Mouse (Mus musculus) G1E (cell line): Measurements from ENCODE around the gene Cox17. TPM values are rescaled to one million over a fixed set of nuclear protein-coding genes. Genes with fewer than 3 reads are reported as not detected.

Experiments
- ATAC-seq: 2 replicates; pipeline ENCODE4 v1.8.0; 2016; ENCODE audit warnings: mild to moderate bottlenecking; ENCODE audit not compliant: insufficient number of reproducible peaks, poor library complexity, low FRiP score, severe bottlenecking; ENCODE audit errors: extremely low read depth
- DNase-seq: peaks from one replicate; pipeline ENCODE4 v3.0.0; 2012; ENCODE audit warnings: low spot score
- H3K27me3 ChIP-seq: 2 replicates; pipeline ENCODE4 v1.6.1; 2012; ENCODE audit warnings: mild to moderate bottlenecking, low read length, inconsistent platforms; ENCODE audit not compliant: insufficient read depth
- H3K36me3 ChIP-seq: replicated peaks from 2 replicates; pipeline ENCODE3; 2012; ENCODE audit warnings: mild to moderate bottlenecking, inconsistent platforms
- H3K4me1 ChIP-seq: 2 replicates; pipeline ENCODE4 v1.6.1; 2012; ENCODE audit warnings: low read depth, low read length, inconsistent platforms, mixed read lengths; ENCODE audit not compliant: insufficient read depth
- H3K4me3 ChIP-seq: 2 replicates; pipeline ENCODE4 v1.5.1; 2012; ENCODE audit warnings: low read depth, mild to moderate bottlenecking, inconsistent platforms, low read length, moderate library complexity, mixed read lengths
- H3K9me3 ChIP-seq: replicated peaks from 2 replicates; pipeline ENCODE4 v1.6.1; 2012; ENCODE audit warnings: inconsistent platforms
- CTCF ChIP-seq: IDR thresholded peaks from 2 replicates; pipeline ENCODE4 v1.5.1; 2012; ENCODE audit warnings: low read depth, low read length, inconsistent platforms, mixed read lengths
- GATA1 ChIP-seq: IDR thresholded peaks from 2 replicates; pipeline ENCODE4 v1.6.1; 2012; ENCODE audit warnings: borderline replicate concordance, low read length, inconsistent platforms, mixed read lengths
- GATA2 ChIP-seq: IDR thresholded peaks from 2 replicates; pipeline ENCODE4 v1.6.1; 2012; ENCODE audit warnings: low read depth, low read length, inconsistent platforms, borderline replicate concordance
- POLR2AphosphoS5 ChIP-seq: IDR thresholded peaks from 2 replicates; pipeline ENCODE4 v1.6.1; 2012; ENCODE audit warnings: low read depth, low read length, inconsistent platforms; ENCODE audit not compliant: insufficient replicate concordance
- TAL1 ChIP-seq: conservative IDR thresholded peaks from 2 replicates; pipeline ENCODE4 v1.6.1; 2012; ENCODE audit warnings: low read depth, low read length, inconsistent platforms, mixed read lengths
- polyA plus RNA-seq: library from polyadenylated mRNA; stranded (reverse); fragments of >175 nt; gene quantifications from 2 replicates; pipeline ENCODE4 v1.2.3, GENCODE M21; 2012
- total RNA-seq, 2 experiments: library from RNA; stranded (forward) in 1 of 2; stranded (reverse) in 1 of 2; fragments of 200-1000 nt in 1 of 2; fragments of >200 nt in 1 of 2; fragmentation: Nextera tagmentation in 1 of 2; gene quantifications; 2 replicates each; pipeline ENCODE4 v1.2.3; 2014 to 2017

Gene Cox17
- total and polyA plus RNA-seq, 3 experiments: 210 to 871 (median 234) TPM

DNA sequence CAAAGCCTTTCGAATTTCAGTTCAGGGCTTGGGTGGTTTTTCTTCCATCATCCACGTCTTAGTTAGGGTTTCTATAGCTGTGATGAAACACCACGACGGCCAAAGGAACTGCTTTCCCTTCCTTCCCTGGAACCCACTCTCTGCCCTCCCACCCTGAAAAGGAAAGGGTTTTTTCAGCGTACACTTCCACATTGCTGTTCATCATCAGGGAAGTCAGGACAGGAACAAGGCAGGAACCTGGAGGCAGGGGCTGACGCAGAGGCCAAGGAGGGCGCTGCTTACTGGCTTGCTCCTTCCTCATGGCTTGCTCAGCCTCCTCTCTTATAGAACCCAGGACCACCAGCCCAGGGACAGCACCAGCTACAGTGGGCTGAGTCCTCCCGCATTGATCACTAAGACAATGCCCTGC lies 30.1 kb downstream of the Cox17 start:
- H3K4me1 ChIP-seq: peaks cover 76% of the 10 kb centered on the region

DNA sequence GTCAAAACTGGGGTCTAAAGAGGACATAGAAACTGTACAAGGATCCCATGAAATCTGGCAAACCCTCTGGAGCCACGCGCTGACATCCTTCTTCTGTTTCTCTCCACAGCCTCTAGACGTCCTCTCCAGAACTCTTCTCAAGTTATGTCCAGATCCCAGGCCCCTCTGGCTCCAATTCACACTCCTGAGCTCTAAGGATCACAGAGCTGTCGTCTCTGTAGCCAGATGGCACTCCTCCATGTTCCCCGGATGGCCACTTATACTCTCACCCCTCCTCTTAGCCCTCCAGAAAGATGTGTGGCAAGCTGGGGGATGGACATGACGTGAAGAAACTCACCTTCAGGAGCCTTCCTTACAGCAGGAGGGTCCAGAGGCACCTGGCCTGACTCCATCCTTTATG lies 30.8 kb downstream of the Cox17 start:
- Histone ChIP-seq H3K27me3 (no peaks in the 10 kb centered on the region), H3K36me3 (peaks cover 31% of the 10 kb centered on the region), H3K4me1 (peaks cover 74% of the 10 kb centered on the region), H3K9me3 (no peaks in the 10 kb centered on the region), H3K4me3 (no peak overlapping the region)
- DNase-seq (no peak), ATAC-seq (no peak)
- TF ChIP-seq GATA1: no peak
- TF ChIP-seq TAL1: no peak
- TF ChIP-seq GATA2: no peak
- TF ChIP-seq CTCF: no peak
- TF ChIP-seq POLR2AphosphoS5: no peak

More for the DNA sequence above, 30.1 kb downstream of the Cox17 start:
- H3K4me3 ChIP-seq: peak overlapping the region; percentile 50; the same call in 1 of the 2 replicates
- H3K27me3 ChIP-seq: no peaks in the 10 kb centered on the region
- DNase-seq (no peak), ATAC-seq (no peak)
- no peak for TF ChIP-seq CTCF
- H3K36me3 ChIP-seq: peaks cover 31% of the 10 kb centered on the region
- no peaks in the 10 kb centered on the region for H3K9me3 ChIP-seq

DNA sequence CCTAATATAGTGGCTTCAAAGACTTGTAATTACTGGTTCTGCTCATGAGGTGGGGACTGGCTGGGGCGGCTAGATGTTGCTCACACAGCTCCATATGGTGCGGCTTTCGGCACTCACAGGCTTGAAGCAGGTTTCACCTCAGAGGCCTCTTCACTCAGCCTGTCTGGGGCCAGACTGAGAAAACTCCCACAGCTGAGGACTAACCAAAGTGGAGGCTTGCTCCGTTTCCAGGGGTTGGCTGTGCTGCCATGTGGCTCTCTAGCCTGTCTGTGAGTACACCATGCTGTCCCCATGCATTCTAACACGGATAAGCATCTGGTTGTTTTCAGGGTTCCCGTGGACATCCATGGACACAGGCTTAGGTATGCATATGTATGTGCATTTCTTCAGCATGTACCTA lies 31.8 kb downstream of the Cox17 start:
- H3K27me3 ChIP-seq: no peaks in the 10 kb centered on the region
- ATAC-seq (no peak), DNase-seq (no peak)
- H3K9me3 ChIP-seq: no peaks in the 10 kb centered on the region
- TF ChIP-seq CTCF: no peak
- no peak for TF ChIP-seq GATA2
- TF ChIP-seq TAL1: no peak
- no peak for TF ChIP-seq POLR2AphosphoS5
- no peak for TF ChIP-seq GATA1
- H3K4me1 ChIP-seq: peaks cover 73% of the 10 kb centered on the region
- H3K4me3 ChIP-seq: no peak overlapping the region; the same call in 1 of the 2 replicates
- H3K36me3 ChIP-seq: peaks cover 31% of the 10 kb centered on the region

DNA sequence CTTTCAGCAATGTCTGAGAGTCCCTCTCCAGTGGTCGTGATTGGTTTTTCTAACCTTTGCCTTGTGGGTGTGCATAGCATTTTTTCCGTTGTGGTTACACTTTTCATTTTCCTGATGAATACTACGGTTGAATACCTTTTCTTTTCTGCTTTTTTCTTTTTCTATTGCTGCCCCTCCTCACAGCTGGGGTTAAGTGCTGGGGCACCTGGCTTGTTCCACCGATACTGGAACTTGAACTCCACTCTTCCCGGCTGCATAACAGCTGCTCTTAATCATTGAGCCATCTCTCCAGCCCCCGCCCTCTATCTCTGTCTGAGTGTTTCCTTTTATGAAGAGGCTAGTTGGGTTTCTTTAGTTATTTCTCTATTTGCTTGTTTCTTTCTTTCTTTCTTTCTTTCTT lies 32.3 kb downstream of the Cox17 start:
- Histone ChIP-seq H3K36me3 (peaks cover 27% of the 10 kb centered on the region), H3K27me3 (no peaks in the 10 kb centered on the region), H3K9me3 (no peaks in the 10 kb centered on the region), H3K4me3 (no peak overlapping the region; the same call in 1 of the 2 replicates), H3K4me1 (peaks cover 73% of the 10 kb centered on the region)
- ATAC-seq (no peak), DNase-seq (no peak)
- TF ChIP-seq POLR2AphosphoS5 (no peak), GATA1 (no peak), GATA2 (no peak), CTCF (no peak), TAL1 (no peak)

DNA sequence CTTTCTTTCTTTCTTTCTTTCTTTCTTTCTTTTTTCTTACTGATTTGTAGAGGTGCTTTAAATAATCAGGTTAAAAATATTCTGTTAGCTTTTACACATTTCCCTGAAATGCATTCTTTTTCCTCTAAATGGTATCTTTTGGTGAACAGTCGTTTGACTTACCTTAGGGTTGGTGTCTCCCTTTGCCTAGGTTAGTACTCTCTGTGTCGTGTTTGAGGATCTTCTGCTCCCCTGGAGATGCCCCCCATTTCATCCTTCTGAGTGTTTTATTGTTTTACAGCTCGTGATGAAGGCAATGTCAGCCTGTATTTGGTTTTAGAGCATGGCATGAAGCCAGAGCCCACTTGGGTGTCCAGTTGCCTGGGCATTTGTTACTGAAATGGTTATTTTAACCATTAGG lies 32.7 kb downstream of the Cox17 start:
- Histone ChIP-seq H3K27me3 (no peaks in the 10 kb centered on the region), H3K4me1 (peaks cover 73% of the 10 kb centered on the region), H3K4me3 (no peak overlapping the region), H3K36me3 (peaks cover 24% of the 10 kb centered on the region), H3K9me3 (no peaks in the 10 kb centered on the region)
- DNase-seq: no peak
- no peak for ATAC-seq
- TF ChIP-seq CTCF (no peak), GATA1 (no peak), GATA2 (no peak), POLR2AphosphoS5 (no peak)

DNA sequence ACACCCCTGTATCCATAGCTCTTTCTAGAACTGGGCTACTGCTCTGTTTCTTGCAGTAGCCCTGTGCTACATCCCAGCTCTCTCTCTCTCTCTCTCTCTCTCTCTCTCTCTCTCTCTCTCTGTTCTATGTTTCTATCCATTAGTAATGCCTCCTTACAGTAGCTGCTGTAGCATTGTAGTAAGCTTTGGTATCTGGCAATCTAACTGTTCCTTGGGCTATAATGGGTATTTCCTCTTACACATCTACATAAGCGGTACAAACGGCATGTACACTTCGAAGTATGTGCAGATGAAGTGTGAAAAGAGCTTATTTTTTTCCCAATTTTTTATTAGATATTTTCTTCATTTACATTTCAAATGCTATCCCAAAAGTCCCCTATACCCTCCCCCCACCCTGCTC lies 33.1 kb downstream of the Cox17 start:
- Histone ChIP-seq H3K4me1 (peaks cover 73% of the 10 kb centered on the region), H3K36me3 (peaks cover 24% of the 10 kb centered on the region), H3K9me3 (no peaks in the 10 kb centered on the region), H3K4me3 (no peak overlapping the region), H3K27me3 (no peaks in the 10 kb centered on the region)
- TF ChIP-seq POLR2AphosphoS5 (no peak), GATA1 (no peak), GATA2 (no peak), CTCF (no peak), TAL1 (no peak)
- ATAC-seq (no peak), DNase-seq (no peak)

DNA sequence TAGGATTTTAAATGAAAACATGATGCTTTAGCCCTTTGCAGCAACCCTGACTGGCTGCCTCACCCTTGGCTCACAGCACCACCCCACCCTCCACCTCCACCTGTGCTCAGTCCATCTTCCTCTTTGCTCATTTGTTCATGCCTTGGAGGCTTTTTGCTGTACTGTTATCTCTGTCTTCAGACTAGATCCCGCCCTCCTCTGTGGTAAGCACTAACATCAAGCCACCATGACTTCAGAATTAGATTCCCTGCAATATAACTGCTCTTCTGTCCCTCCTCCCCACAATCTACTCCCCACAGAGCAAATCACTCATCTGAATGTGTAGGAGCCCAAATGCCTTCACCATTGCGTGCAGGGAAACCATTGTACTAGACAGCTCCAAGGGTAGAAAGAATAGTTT lies 36.9 kb downstream of the Cox17 start:
- peak; percentile 85 for ATAC-seq

More for the DNA sequence above, 36.9 kb downstream of the Cox17 start:
- TF ChIP-seq GATA1: no peak
- TF ChIP-seq TAL1: peak; percentile 67
- DNase-seq: peak; percentile 59
- Histone ChIP-seq H3K9me3 (no peaks in the 10 kb centered on the region), H3K36me3 (peaks cover 2% of the 10 kb centered on the region), H3K4me1 (peaks cover 71% of the 10 kb centered on the region), H3K4me3 (no peak overlapping the region; the same call in 1 of the 2 replicates), H3K27me3 (no peaks in the 10 kb centered on the region)
